Mouse (Mus musculus): ENCODE measurements at regions not wholly inside any gene's neighbourhood (a gene's known extent, or its start where the extent isn't known, plus 50 kb on each side); places are given as distances from the start of the nearest gene placed in this dataset.

GRCm38 (mm10) chr17:62299875-62300274, 581.2 kb downstream of the Efna5 start:
- intact Hi-C loops (cut with DNase I): no loop called here

DNA sequence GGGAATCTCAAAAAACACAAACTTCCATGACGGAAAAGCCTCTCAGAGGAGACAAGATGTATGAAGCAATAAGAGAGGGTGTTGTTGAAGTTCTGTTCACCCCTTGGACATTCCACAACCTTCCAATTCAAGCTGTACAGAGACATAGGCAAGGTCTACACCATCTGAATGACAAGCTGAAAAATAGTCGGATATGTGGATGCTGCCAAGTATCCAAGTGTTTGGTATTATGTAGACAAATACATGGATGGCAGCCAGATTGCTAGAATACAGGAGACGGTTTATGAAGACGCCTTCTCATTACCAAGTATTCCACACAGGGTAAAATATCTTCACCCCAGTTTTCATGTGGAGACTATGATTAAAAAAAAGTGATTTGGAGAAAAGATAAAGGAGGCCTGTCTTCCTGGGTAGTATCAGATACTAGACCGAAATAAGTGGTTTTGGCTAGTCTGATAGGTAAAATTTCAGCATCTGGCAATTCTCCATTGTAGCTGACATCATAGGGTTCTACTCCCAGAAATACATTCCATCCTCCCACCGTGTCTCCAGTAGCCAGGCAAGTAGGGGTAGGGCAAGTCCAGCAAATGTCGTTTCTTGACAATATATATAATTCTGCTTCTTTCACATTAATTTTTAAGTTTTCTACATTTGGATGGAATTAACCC, 583.6 kb downstream of the Efna5 start:
- no peak for DNase-seq (ENCODE audit: low spot score in 2 of 2)
- intact Hi-C loops (cut with DNase I): no loop called here

More at GRCm38 (mm10) chr17:62299875-62300274, 581.2 kb downstream of the Efna5 start:
- peak in 1 of 2 experiments; percentile 46 for DNase-seq (ENCODE audit: low spot score in 2 of 2)

DNA sequence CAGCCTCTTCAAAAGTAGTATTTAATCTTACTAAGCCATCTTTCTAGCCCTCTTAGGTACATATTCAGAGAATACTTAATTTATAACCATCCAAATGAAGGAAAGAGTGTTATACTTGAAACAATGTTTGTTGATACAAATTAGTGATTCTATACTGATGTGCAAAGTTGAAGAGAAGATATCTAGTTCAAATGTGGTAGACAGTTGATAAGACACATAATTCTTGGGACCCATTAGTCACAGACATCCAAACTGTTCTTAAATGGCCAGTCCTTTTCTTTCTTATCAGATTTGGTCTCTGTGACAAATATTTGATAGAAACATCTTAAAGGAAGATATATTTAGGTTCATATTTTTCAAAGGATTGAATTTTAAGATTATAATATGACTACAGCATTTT, 585.7 kb downstream of the Efna5 start:
- intact Hi-C loops (cut with DNase I): no loop called here
- DNase-seq (ENCODE audit: low spot score in 2 of 2): no peak

- DNase-seq (ENCODE audit: low spot score in 2 of 2): no peak
- intact Hi-C loops (cut with DNase I): no loop called here
These were observed 588.4 kb downstream of the Efna5 start for GRCm38 (mm10) chr17:62292703-62293102.

DNA sequence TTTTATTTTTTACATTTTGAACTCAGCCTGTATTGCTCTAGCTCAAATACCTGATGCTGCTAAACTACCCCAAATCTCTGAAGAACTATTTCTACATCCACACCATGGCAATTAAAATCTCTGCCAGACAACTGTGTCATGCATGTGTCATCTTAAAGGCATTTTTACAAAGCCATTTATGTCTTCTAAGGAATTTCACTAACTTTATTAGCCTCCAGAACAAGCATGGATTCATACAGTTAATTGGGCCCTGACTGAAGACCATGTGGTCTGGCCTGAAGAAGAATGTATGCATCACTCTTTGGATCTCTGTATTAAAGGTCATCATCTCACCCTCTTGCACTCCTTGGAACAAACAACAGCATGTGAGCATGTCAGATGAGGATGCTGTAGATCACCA, 593.5 kb downstream of the Efna5 start:
- intact Hi-C loops (cut with DNase I): no loop called here
- DNase-seq (ENCODE audit: low spot score in 2 of 2): no peak

DNA sequence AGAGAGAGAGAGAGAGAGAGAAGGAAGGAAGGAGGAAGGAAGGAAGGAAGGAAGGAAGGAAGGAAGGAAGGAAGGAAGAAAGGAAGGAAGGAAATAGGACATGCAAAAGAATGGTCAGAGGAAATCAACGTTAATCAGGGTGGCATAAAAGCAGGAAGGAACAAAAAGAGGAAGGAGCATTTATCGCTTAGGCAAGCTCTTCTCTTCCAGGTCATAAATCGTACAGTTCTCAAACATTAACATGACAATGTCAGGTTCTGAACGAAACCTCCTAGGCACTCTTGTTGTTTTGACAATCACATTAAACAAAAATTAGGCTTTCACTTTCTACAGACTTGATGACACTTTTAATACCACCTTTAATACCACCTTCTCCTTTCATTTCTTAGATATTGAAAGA, 594.0 kb downstream of the Efna5 start:
- intact Hi-C loops (cut with DNase I): no loop called here
- DNase-seq (ENCODE audit: low spot score in 2 of 2): no peak

GRCm38 (mm10) chr17:62286086-62287080, 594.7 kb downstream of the Efna5 start:
- intact Hi-C loops (cut with DNase I): no loop called here
- peak in 1 of 2 experiments; percentile 38 for DNase-seq (ENCODE audit: low spot score in 2 of 2)

DNA sequence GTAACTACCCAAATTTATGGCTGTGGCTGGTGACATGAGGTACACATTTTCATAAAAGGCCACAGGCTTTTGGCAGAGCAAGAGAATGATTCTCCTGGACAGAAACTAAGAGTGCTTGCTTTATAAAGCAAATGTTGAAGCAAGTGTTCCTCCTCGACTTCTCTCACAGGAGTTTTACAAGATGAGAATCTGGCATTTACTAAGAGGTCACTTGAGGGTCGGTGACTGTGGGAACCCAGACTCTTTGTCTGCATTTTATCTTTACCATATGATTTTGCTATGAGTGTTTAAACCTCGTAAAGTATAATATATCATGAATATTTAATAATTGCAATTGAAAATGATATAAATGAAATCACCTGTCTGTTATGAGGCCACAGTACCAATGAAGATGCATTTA, 600.9 kb downstream of the Efna5 start:
- intact Hi-C loops (cut with DNase I): no loop called here
- no peak for DNase-seq (ENCODE audit: low spot score in 2 of 2)

DNA sequence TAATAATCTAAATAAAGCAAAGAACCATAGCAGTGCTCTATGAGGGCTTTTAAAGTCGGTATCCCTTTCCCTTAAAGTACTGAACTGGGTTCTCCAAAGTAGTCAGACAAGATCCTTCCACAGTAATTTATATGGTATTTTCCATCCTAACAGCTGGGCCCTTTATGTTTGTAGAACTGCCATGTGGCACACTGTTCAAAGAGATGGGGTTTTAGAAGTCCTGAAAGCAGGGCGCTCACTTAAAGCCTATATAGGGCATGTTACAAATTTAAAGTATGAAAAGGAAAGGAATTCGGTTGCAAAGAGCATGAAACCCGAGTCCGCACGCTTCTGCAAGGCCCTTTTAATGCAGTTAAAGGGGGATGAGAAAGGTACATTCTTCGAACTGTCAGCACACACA, 609.7 kb downstream of the Efna5 start:
- DNase-seq (ENCODE audit: low spot score in 2 of 2): no peak
- intact Hi-C loops (cut with DNase I): no loop called here

DNA sequence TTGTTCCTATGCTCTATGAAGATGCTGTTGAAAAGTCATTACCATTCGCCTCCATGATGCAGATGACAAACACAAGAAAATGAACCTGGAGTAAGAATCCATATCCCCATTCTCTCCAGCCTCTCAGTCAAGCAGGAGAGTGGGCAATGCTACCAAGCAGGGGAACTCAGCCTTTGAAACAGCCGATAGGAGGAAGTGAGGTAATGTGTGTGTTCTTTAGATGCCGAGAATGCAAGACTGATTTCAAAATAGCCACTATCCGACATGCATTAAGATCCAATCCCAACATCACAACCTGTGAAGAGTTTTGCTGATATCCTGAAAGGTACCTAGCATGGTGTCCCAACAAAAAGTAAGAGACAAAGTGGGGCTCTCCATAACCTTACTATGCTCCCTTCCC, 611.8 kb downstream of the Efna5 start:
- no peak for DNase-seq (ENCODE audit: low spot score in 2 of 2)
- intact Hi-C loops (cut with DNase I): no loop called here

- intact Hi-C loops (cut with DNase I): no loop called here
- DNase-seq (ENCODE audit: low spot score in 2 of 2): no peak
These were observed 627.7 kb downstream of the Efna5 start for GRCm38 (mm10) chr17:62253448-62253847.

DNA sequence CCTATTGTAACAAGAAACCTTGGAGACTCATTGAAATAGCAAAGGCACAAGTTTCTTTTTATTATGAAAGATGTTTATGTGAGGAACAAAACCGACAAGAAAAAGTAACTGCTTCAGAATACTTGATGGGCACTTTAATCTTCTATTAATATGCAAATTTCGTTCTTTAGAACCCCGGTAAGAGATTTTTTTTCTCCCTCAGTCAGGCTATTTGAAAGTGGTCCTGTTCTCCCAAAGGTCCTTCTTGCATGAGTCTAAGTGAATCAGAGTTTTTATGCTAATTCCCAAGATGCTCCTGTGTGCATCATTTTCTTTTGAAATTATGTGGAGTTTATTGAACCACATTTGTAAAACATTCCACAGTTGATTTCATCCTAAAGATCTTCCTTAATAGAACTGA, 633.1 kb downstream of the Efna5 start:
- DNase-seq (ENCODE audit: low spot score in 2 of 2): no peak
- intact Hi-C loops (cut with DNase I): no loop called here

DNA sequence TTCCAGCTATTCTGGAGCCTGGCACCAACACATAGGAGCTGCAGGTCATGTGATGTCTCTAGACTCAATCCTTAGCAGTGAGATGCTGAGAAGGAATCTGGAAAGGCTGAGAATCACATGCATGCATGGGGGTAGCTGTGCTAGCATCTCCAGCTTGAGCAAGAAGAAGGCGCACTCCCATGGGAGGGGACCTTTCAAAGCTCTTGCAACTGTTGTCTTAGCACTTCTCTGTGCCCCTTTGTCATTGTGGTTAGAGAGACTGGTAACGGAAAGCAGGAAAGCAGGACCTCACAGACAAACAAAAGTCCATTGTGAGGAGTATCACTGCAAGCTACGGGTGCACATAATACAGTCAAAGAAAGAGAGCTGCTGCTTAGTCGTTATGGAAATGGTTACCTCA, 634.5 kb downstream of the Efna5 start:
- DNase-seq (ENCODE audit: low spot score in 2 of 2): no peak
- intact Hi-C loops (cut with DNase I): no loop called here

DNA sequence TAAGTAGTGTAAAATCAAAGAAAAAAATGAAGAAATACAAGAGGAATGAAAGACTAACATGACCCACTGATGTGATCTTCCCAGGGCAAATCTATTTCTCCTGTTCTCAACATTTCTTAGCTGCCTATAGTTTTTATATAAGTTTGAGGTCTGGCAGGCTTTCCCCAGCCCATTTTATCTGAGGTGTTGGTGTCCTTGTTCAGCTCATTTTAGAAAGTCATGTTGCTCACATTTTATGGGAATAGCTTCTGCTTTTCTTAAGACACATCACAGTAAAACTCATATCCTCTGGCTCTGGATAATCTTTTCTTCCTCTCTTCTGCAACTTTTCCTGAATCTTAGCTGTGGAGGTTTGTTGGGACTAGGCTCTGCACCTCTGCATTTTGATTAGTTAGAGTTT, 650.2 kb downstream of the Efna5 start:
- DNase-seq (ENCODE audit: low spot score in 2 of 2): peak in 1 of 2 experiments; percentile 73

DNA sequence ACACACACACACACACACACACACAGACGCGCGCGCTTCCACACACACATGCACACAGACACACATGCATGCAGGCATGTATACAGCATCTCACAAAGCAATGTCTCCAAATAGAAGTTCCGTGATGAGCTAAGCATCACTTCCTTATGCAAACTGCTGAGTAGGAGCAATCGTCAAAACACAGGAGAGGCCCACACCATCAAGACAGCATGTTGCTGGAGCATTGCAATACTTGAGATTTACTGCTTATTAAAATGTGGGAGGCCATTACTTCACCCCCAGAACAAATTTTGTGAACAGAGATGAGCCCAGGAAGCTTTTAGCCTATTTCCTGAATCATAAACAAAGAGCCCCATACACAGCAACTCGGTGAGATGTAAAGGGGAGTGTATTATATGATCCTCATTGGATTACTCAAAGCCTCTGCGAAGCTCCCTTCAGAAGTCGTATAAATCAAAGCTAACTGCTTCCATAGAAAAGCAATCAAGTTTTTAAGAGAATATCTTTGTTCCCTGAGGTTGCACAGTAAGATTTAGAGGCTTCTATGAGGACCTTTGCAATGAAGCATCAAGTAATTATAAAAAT, 670.6 kb downstream of the Efna5 start:
- intact Hi-C loops (cut with DNase I): no loop called here
- DNase-seq (ENCODE audit: low spot score in 2 of 2): no peak

More for the DNA sequence above, 650.2 kb downstream of the Efna5 start:
- intact Hi-C loops (cut with DNase I): no loop called here

DNA sequence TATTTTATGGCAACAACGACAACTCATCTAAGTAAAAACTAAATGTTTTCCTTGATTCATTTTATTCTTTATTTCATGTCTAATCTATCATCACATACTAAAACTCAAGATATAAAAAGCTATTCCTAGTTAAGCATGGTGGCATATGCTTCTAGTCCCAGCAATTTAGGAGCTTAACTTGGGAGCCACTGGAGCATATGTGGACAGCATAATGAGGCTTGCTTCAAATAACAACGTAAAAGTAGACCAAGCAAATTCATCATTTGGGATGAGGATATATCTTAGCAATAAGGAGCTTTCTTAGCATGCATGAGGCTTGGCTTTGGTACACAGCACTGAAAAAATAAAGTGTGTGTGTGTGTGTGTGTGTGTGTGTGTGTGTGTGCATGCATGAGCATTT, 678.5 kb downstream of the Efna5 start:
- intact Hi-C loops (cut with DNase I): no loop called here
- DNase-seq (ENCODE audit: low spot score in 2 of 2): peak in 1 of 2 experiments; percentile 58

GRCm38 (mm10) chr17:62200491-62200890, 680.6 kb downstream of the Efna5 start:
- intact Hi-C loops (cut with DNase I): no loop called here
- peak in 1 of 2 experiments; percentile 34 for DNase-seq (ENCODE audit: low spot score in 2 of 2)

- intact Hi-C loops (cut with DNase I): loop anchor here (5.0 kb wide), 1 partner anchor 37 kb away; no protein-coding TSS in a partner anchor
- peak in 1 of 2 experiments; percentile 14 for DNase-seq (ENCODE audit: low spot score in 2 of 2)
These were observed 681.6 kb downstream of the Efna5 start for GRCm38 (mm10) chr17:62199559-62199958.

DNA sequence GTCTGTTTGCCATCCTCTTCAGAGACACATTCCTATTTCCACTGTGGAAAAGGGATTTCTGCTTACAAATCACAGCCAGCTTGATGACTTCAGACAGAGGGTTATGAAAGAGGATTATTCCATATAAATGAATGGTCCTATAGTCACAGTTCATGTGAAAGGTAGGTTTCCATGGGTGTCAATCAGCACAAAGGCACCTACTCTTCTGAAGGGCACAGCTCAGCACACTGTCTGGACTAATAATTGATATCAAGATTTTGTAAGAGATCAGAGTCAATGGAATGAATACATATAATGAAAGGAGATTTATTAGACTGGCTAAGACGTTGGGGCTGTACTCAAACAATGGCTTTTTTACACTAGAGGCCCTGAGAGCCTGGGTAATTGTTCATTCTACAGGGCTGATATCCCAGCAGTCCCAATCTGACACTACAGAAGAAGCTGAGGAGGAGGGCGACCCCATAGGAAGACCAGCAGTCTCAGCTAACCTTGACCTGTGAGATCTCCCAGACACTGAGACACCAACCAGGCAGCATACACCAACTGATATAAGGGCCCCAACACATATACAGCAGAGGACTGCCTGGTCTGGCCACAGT, 702.4 kb downstream of the Efna5 start:
- intact Hi-C loops (cut with DNase I): no loop called here
- no peak for DNase-seq (ENCODE audit: low spot score in 2 of 2)

DNA sequence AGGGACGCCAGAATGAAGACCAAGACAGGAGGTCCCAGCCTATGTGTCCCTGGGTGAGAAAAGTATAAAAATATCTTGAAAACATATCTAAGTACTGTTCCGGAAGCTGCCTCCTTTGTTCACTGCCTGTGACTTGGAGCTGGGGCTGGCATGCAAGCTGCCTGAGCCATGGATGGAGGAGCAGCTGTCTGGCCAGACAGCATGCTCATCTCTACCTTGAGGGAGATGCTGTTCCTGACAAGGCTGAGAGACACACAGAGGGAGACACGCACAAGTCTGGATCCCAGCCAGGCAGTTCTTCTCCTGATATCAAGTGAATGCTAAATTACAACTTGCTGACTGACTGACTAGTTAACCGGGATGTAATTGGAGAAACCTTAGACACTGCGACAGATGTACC, 704.8 kb downstream of the Efna5 start:
- intact Hi-C loops (cut with DNase I): no loop called here
- no peak for DNase-seq (ENCODE audit: low spot score in 2 of 2)
